Mouse (Mus musculus): ENCODE measurements around the gene Klk1b24.
"Not testable (repeated sequence)": the region's sequence is repeated elsewhere in the genome, so short reads cannot be mapped to it uniquely, and the experiment has no call there.

DNA sequence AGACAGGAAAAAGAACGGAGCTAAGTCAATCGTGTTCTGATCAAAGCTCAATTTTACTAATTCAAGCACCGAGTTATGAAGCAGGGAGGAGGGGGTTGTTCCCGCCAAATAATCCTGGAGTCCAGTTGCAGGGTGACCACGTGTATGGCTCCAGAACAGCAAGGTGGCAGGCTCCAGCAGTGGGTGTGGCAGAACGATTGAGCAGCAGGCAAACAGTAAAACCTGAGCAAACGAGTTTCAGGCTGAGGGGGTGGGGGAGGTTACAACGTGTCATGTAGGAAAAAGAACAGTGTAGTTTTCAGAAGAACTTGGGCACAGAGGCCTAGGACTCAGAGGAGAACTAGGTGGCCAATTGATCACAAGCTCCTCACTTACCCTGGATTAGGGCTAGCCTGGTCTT is 1.5 kb upstream of the Klk1b24 start:
- not testable (repeated sequence) for TF ChIP-seq CTCF (IDR thresholded peaks at IDR 0.05; ENCODE audit: low read depth); EP300 (optimal IDR thresholded peaks at IDR 0.05)

Data from stomach, postnatal 0 days (tissue).